Mouse (Mus musculus) liver, adult 2 months (tissue): Measurements from ENCODE around the gene Rgn.

Experiments used
- CTCF ChIP-seq: fragments of 200-500 bp; IDR thresholded peaks from 2 replicates; pipeline ENCODE4 v1.5.1; 2011; ENCODE audit warnings: low read depth, low read length, control low read depth
- POLR2A ChIP-seq: fragments of 200-500 bp; IDR thresholded peaks from 2 replicates; pipeline ENCODE4 v1.6.1; 2011; ENCODE audit warnings: low read length, control low read depth; ENCODE audit not compliant: insufficient read depth; ENCODE audit errors: extremely low read depth

GRCm38 (mm10) chrX:20543867-20544266 is 5.7 kb upstream of the Rgn start:
- TF ChIP-seq CTCF (no peak), POLR2A (no peak)
